Mouse (Mus musculus): ENCODE data around the gene Ctnnd2. TPM values are rescaled to one million over a fixed set of nuclear protein-coding genes. Genes with fewer than 3 reads are reported as not detected.

The Ctnnd2 gene
- polyA plus RNA-seq, 1 experiment from 2014 or later, result 1.4 TPM

DNA sequence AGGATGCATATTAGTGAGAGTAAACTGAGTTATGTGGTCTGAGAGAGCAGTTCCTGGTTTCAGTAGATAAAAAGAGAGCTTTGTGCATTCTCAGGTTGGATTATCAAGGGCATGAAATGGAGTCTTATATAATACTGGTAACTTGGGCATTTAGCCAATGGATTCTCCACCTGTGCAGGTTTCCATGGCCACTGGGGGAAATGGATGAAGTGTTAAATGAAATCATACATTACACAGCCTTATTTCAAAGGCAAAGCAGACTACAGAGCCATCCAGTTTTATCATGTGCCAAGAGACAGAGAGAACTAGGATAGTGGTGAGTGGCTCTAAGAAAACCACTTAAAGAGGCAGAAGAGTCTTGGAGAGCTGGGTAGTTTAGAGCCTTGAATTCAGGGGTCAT lies 18.5 kb downstream of the Ctnnd2 start:
- Histone ChIP-seq H3K9me3 (replicated peaks) (0 out of 2 replicates have a peak, but pooled peaks cover 2% of the 10 kb centered on the region), H3K9ac (no peak overlapping the region), H3K4me2 (no peak overlapping the region), H3K36me3 (no peaks in the 10 kb centered on the region), H3K27ac (ENCODE audit: poor library complexity, severe bottlenecking) (no peak overlapping the region), H3K4me3 (no peak overlapping the region), H3K4me1 (replicated peaks) (no peaks in the 10 kb centered on the region), H3K27me3 (replicated peaks) (no peaks in the 10 kb centered on the region)
- ATAC-seq (ENCODE audit: insufficient number of reproducible peaks, low FRiP score), result no peak

GRCm38 (mm10) chr15:30191931-30192668 lies 19.7 kb downstream of the Ctnnd2 start:
- H3K4me2 ChIP-seq, result no peak overlapping the region
- no peak for ATAC-seq (ENCODE audit: insufficient number of reproducible peaks, low FRiP score)
- H3K9me3 ChIP-seq (replicated peaks), result 0 out of 2 replicates have a peak, but pooled peaks cover 2% of the 10 kb centered on the region
- no peaks in the 10 kb centered on the region for H3K27me3 ChIP-seq (replicated peaks)
- H3K4me1 ChIP-seq (replicated peaks), result no peaks in the 10 kb centered on the region
- H3K9ac ChIP-seq, result no peak overlapping the region
- 62% methylated on average over 5 of the region's 5 CpGs for WGBS
- H3K36me3 ChIP-seq, result no peaks in the 10 kb centered on the region
- H3K27ac ChIP-seq (ENCODE audit: poor library complexity, severe bottlenecking), result no peak overlapping the region
- H3K4me3 ChIP-seq, result no peak overlapping the region

DNA sequence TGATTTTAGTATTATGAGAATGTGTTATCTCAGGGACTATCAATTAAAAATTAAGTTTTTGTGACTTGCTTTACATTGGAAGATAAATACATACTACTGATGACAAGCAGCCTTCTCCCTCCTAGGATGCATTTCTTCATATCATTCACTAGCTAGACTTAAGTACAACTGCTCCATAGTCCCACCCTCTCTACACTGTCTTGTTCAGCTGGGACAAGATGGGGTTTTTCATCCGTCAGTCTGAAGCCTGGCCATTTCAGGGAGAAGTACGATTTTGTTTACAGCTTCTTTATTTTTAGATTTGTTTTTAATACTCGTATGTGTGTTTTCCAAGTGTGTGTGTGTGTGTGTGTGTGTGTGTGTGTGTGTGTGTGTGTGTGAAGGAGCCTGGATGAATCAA lies 26.0 kb downstream of the Ctnnd2 start:
- Histone ChIP-seq H3K27me3 (replicated peaks) (no peaks in the 10 kb centered on the region), H3K9me3 (replicated peaks) (no peaks in the 10 kb centered on the region), H3K4me1 (replicated peaks) (peaks cover 8% of the 10 kb centered on the region; the same call in 1 of the 2 replicates), H3K4me3 (no peak overlapping the region), H3K4me2 (no peak overlapping the region), H3K27ac (ENCODE audit: poor library complexity, severe bottlenecking) (no peak overlapping the region), H3K9ac (no peak overlapping the region), H3K36me3 (no peaks in the 10 kb centered on the region)
- ATAC-seq (ENCODE audit: insufficient number of reproducible peaks, low FRiP score), result no peak
- WGBS, result 84% methylated on average over 3 of the region's 3 CpGs

GRCm38 (mm10) chr15:30199785-30200184 lies 27.4 kb downstream of the Ctnnd2 start:
- H3K36me3 ChIP-seq, result no peaks in the 10 kb centered on the region
- H3K27ac ChIP-seq (ENCODE audit: poor library complexity, severe bottlenecking), result no peak overlapping the region
- H3K4me1 ChIP-seq (replicated peaks), result peaks cover 8% of the 10 kb centered on the region; the same call in 1 of the 2 replicates
- no peak overlapping the region for H3K4me3 ChIP-seq
- H3K27me3 ChIP-seq (replicated peaks), result no peaks in the 10 kb centered on the region
- no peaks in the 10 kb centered on the region for H3K9me3 ChIP-seq (replicated peaks)
- no peak overlapping the region for H3K9ac ChIP-seq
- no peak for ATAC-seq (ENCODE audit: insufficient number of reproducible peaks, low FRiP score)
- no peak overlapping the region for H3K4me2 ChIP-seq
- WGBS, result 62% methylated on average over 1 of the region's 1 CpGs

GRCm38 (mm10) chr15:30201211-30201610 lies 28.8 kb downstream of the Ctnnd2 start:
- 83% methylated on average over 2 of the region's 2 CpGs for WGBS
- peaks cover 8% of the 10 kb centered on the region; the same call in 1 of the 2 replicates for H3K4me1 ChIP-seq (replicated peaks)
- H3K9me3 ChIP-seq (replicated peaks), result no peaks in the 10 kb centered on the region
- no peak for ATAC-seq (ENCODE audit: insufficient number of reproducible peaks, low FRiP score)
- H3K36me3 ChIP-seq, result no peaks in the 10 kb centered on the region
- no peak overlapping the region for H3K4me2 ChIP-seq
- no peak overlapping the region for H3K4me3 ChIP-seq
- H3K27ac ChIP-seq (ENCODE audit: poor library complexity, severe bottlenecking), result no peak overlapping the region
- H3K9ac ChIP-seq, result no peak overlapping the region
- no peaks in the 10 kb centered on the region for H3K27me3 ChIP-seq (replicated peaks)

- Histone ChIP-seq H3K4me3 (no peak overlapping the region), H3K4me2 (no peak overlapping the region), H3K36me3 (no peaks in the 10 kb centered on the region), H3K27me3 (replicated peaks) (no peaks in the 10 kb centered on the region), H3K27ac (ENCODE audit: poor library complexity, severe bottlenecking) (no peak overlapping the region), H3K9me3 (replicated peaks) (no peaks in the 10 kb centered on the region), H3K4me1 (replicated peaks) (peaks cover 8% of the 10 kb centered on the region; the same call in 1 of the 2 replicates), H3K9ac (no peak overlapping the region)
- no peak for ATAC-seq (ENCODE audit: insufficient number of reproducible peaks, low FRiP score)
- 95% methylated on average over 3 of the region's 3 CpGs for WGBS
These were observed 29.2 kb downstream of the Ctnnd2 start for GRCm38 (mm10) chr15:30201617-30202016.

- no peak for ATAC-seq (ENCODE audit: insufficient number of reproducible peaks, low FRiP score)
- Histone ChIP-seq H3K27me3 (replicated peaks) (no peaks in the 10 kb centered on the region), H3K36me3 (no peaks in the 10 kb centered on the region), H3K9me3 (replicated peaks) (no peaks in the 10 kb centered on the region), H3K4me2 (no peak overlapping the region), H3K4me1 (replicated peaks) (no peaks in the 10 kb centered on the region), H3K9ac (no peak overlapping the region), H3K4me3 (no peak overlapping the region), H3K27ac (ENCODE audit: poor library complexity, severe bottlenecking) (no peak overlapping the region)
- 78% methylated on average over 5 of the region's 5 CpGs for WGBS
These were observed 40.4 kb downstream of the Ctnnd2 start for GRCm38 (mm10) chr15:30212746-30213145.

GRCm38 (mm10) chr15:30215871-30216270 lies 43.5 kb downstream of the Ctnnd2 start:
- H3K27me3 ChIP-seq (replicated peaks), result no peaks in the 10 kb centered on the region
- no peaks in the 10 kb centered on the region for H3K36me3 ChIP-seq
- H3K27ac ChIP-seq (ENCODE audit: poor library complexity, severe bottlenecking), result no peak overlapping the region
- no peak for ATAC-seq (ENCODE audit: insufficient number of reproducible peaks, low FRiP score)
- WGBS, result 80% methylated on average over 4 of the region's 4 CpGs
- H3K4me1 ChIP-seq (replicated peaks), result no peaks in the 10 kb centered on the region
- H3K4me2 ChIP-seq, result no peak overlapping the region
- no peak overlapping the region for H3K9ac ChIP-seq
- no peak overlapping the region for H3K4me3 ChIP-seq
- H3K9me3 ChIP-seq (replicated peaks), result no peaks in the 10 kb centered on the region

- no peaks in the 10 kb centered on the region for H3K36me3 ChIP-seq
- H3K27ac ChIP-seq (ENCODE audit: poor library complexity, severe bottlenecking), result no peak overlapping the region
- 88% methylated on average over 4 of the region's 4 CpGs for WGBS
- H3K4me1 ChIP-seq (replicated peaks), result no peaks in the 10 kb centered on the region
- H3K4me3 ChIP-seq, result no peak overlapping the region
- no peaks in the 10 kb centered on the region for H3K27me3 ChIP-seq (replicated peaks)
- no peaks in the 10 kb centered on the region for H3K9me3 ChIP-seq (replicated peaks)
- no peak overlapping the region for H3K4me2 ChIP-seq
- ATAC-seq (ENCODE audit: insufficient number of reproducible peaks, low FRiP score), result no peak
- H3K9ac ChIP-seq, result no peak overlapping the region
These were observed 56.7 kb downstream of the Ctnnd2 start for GRCm38 (mm10) chr15:30229112-30229511.

- Histone ChIP-seq H3K4me2 (no peak overlapping the region), H3K27ac (ENCODE audit: poor library complexity, severe bottlenecking) (no peak overlapping the region), H3K36me3 (no peaks in the 10 kb centered on the region), H3K27me3 (replicated peaks) (no peaks in the 10 kb centered on the region), H3K4me3 (no peak overlapping the region), H3K9me3 (replicated peaks) (no peaks in the 10 kb centered on the region), H3K4me1 (replicated peaks) (no peaks in the 10 kb centered on the region), H3K9ac (no peak overlapping the region)
- WGBS, result 87% methylated on average over 10 of the region's 10 CpGs
- ATAC-seq (ENCODE audit: insufficient number of reproducible peaks, low FRiP score), result no peak
These were observed 63.0 kb downstream of the Ctnnd2 start for GRCm38 (mm10) chr15:30235210-30236034.

GRCm38 (mm10) chr15:30240881-30241280 lies 68.5 kb downstream of the Ctnnd2 start:
- Histone ChIP-seq H3K9me3 (replicated peaks) (no peaks in the 10 kb centered on the region), H3K36me3 (no peaks in the 10 kb centered on the region), H3K27me3 (replicated peaks) (no peaks in the 10 kb centered on the region), H3K4me1 (replicated peaks) (no peaks in the 10 kb centered on the region), H3K4me3 (no peak overlapping the region), H3K4me2 (no peak overlapping the region), H3K9ac (no peak overlapping the region), H3K27ac (ENCODE audit: poor library complexity, severe bottlenecking) (no peak overlapping the region)
- WGBS, result 81% methylated on average over 2 of the region's 2 CpGs
- ATAC-seq (ENCODE audit: insufficient number of reproducible peaks, low FRiP score), result no peak
